Mouse (Mus musculus): ENCODE data around the gene Plod2.
A peak's percentile ranks its signal among the peaks of the same experiment; 100 is the strongest.

Gene Plod2

GRCm38 (mm10) chr9:92541977-92542561 is at the start of gene Plod2:
Gene Plod2 (plus strand): TSS chr9:92542223.
- peak; percentile 53 for DNase-seq

- DNase-seq = peak; percentile 34 to 35
These were observed 42.2 kb upstream of the Plod2 start for GRCm38 (mm10) chr9:92499710-92500410.

GRCm38 (mm10) chr9:92504256-92504655 is 37.8 kb upstream of the Plod2 start:
- no peak for DNase-seq

GRCm38 (mm10) chr9:92504889-92505288 is 37.1 kb upstream of the Plod2 start:
- no peak for DNase-seq

GRCm38 (mm10) chr9:92511696-92512095 is 30.3 kb upstream of the Plod2 start:
- no peak for DNase-seq

- DNase-seq = no peak
These were observed 25.0 kb upstream of the Plod2 start for GRCm38 (mm10) chr9:92517036-92517435.

- DNase-seq = no peak
These were observed 21.3 kb upstream of the Plod2 start for GRCm38 (mm10) chr9:92520751-92521150.

- DNase-seq = no peak
These were observed 17.5 kb upstream of the Plod2 start for GRCm38 (mm10) chr9:92524506-92524905.

- DNase-seq = no peak
These were observed 12.0 kb upstream of the Plod2 start for GRCm38 (mm10) chr9:92530055-92530454.

GRCm38 (mm10) chr9:92537735-92538134 is 4.3 kb upstream of the Plod2 start:
- no peak for DNase-seq

- DNase-seq = no peak
These were observed 3.8 kb upstream of the Plod2 start for GRCm38 (mm10) chr9:92538216-92538615.

GRCm38 (mm10) chr9:92542591-92543416 is 781 bp downstream of the Plod2 start:
- peak; percentile 16 to 30 for DNase-seq

- no peak for DNase-seq
These were observed 2.1 kb downstream of the Plod2 start for GRCm38 (mm10) chr9:92544146-92544545.

- no peak for DNase-seq
These were observed 3.0 kb downstream of the Plod2 start for GRCm38 (mm10) chr9:92545021-92545420.

GRCm38 (mm10) chr9:92546446-92546845 is 4.4 kb downstream of the Plod2 start:
- DNase-seq = no peak

GRCm38 (mm10) chr9:92547106-92547505 is 5.1 kb downstream of the Plod2 start:
- DNase-seq = no peak

GRCm38 (mm10) chr9:92547821-92548220 is 5.8 kb downstream of the Plod2 start:
- no peak for DNase-seq

- DNase-seq = no peak
These were observed 6.6 kb downstream of the Plod2 start for GRCm38 (mm10) chr9:92548603-92549002.

- DNase-seq = no peak
These were observed 7.9 kb downstream of the Plod2 start for GRCm38 (mm10) chr9:92549811-92550490.

- DNase-seq = no peak
These were observed 9.0 kb downstream of the Plod2 start for GRCm38 (mm10) chr9:92550981-92551380.

GRCm38 (mm10) chr9:92551666-92552065 is 9.6 kb downstream of the Plod2 start:
- DNase-seq = no peak

- no peak for DNase-seq
These were observed 10.7 kb downstream of the Plod2 start for GRCm38 (mm10) chr9:92552691-92553090.

Measured in thymus, adult 18-20 months (tissue).